Mouse (Mus musculus) urinary bladder, postnatal 36 days (tissue): ENCODE data around the gene Cavin4.
A peak's percentile ranks its signal among the peaks of the same experiment; 100 is the strongest.
"Not testable (repeated sequence)": the region's sequence is repeated elsewhere in the genome, so short reads cannot be mapped to it uniquely, and the experiment has no call there.

Experiments
- DNase-seq, 2 experiments: peaks; one replicate each; pipeline ENCODE4 v3.0.0; 2022; ENCODE audit warnings: low spot score in 2 of 2, mixed read lengths in 1 of 2

Cavin4 gene

GRCm38 (mm10) chr4:48672915-48673314 is 9.6 kb downstream of the Cavin4 start:
- no peak for DNase-seq

- DNase-seq, result no peak
Measured at GRCm38 (mm10) chr4:48674412-48674811, 11.1 kb downstream of the Cavin4 start.

- no peak for DNase-seq
Measured at GRCm38 (mm10) chr4:48676570-48677185, 13.4 kb downstream of the Cavin4 start.

- no peak for DNase-seq
Measured at GRCm38 (mm10) chr4:48677276-48677675, 14.0 kb downstream of the Cavin4 start.

GRCm38 (mm10) chr4:48677812-48678211 is 14.5 kb downstream of the Cavin4 start:
- DNase-seq, result no peak

- no peak for DNase-seq
Measured at GRCm38 (mm10) chr4:48678793-48679192, 15.5 kb downstream of the Cavin4 start.

- not testable (repeated sequence) for DNase-seq
Measured at GRCm38 (mm10) chr4:48679728-48680127, 16.4 kb downstream of the Cavin4 start.

- DNase-seq, result peak; percentile 8 to 12
Measured at GRCm38 (mm10) chr4:48680214-48680613, 16.9 kb downstream of the Cavin4 start.

GRCm38 (mm10) chr4:48680648-48681343 is 17.5 kb downstream of the Cavin4 start:
- DNase-seq, result no peak

GRCm38 (mm10) chr4:48683126-48683525 is 19.8 kb downstream of the Cavin4 start:
- DNase-seq, result no peak

- DNase-seq, result not testable (repeated sequence)
Measured at GRCm38 (mm10) chr4:48683633-48684209, 20.4 kb downstream of the Cavin4 start.

- DNase-seq, result no peak
Measured at GRCm38 (mm10) chr4:48684593-48685187, 21.4 kb downstream of the Cavin4 start.

- no peak for DNase-seq
Measured at GRCm38 (mm10) chr4:48688148-48688547, 24.8 kb downstream of the Cavin4 start.

- no peak for DNase-seq
Measured at GRCm38 (mm10) chr4:48690640-48691039, 27.3 kb downstream of the Cavin4 start.

GRCm38 (mm10) chr4:48691793-48692437 is 28.6 kb downstream of the Cavin4 start:
- peak in 1 of 2 experiments; percentile 16 for DNase-seq

- no peak for DNase-seq
Measured at GRCm38 (mm10) chr4:48692736-48693292, 29.5 kb downstream of the Cavin4 start.

GRCm38 (mm10) chr4:48696706-48697105 is 33.4 kb downstream of the Cavin4 start:
- DNase-seq, result no peak

GRCm38 (mm10) chr4:48697302-48697701 is 34.0 kb downstream of the Cavin4 start:
- no peak for DNase-seq

GRCm38 (mm10) chr4:48715865-48716650 is 52.7 kb downstream of the Cavin4 start:
- no peak for DNase-seq

GRCm38 (mm10) chr4:48716817-48717216 is 53.5 kb downstream of the Cavin4 start:
- no peak for DNase-seq
